Mouse (Mus musculus): ENCODE results near the gene Ren1.
"Not testable (repeated sequence)": the region's sequence is repeated elsewhere in the genome, so short reads cannot be mapped to it uniquely, and the experiment has no call there.

Gene Ren1

DNA sequence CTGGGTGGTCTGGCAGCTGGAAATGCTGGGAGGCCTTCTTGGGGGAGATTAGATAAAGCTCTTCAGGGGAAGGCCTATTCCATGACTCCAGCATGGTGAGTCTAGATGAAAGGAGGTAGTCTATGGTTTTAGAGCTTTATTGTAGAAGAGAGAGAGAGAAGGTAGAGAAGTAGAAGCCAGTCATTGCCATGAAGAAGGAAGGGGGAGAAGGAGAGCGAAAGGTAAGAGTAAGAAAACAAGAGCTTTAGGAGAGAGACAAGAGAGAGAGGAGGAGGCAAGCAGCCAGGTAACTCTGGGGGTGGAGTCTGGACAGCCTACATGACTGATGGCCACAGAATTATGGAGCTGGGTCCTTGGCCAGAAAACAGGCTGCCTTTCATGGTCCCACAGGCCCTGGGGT lies at the start of gene Ren1:
Ren1 (plus strand) TSS at position 301 of the 400 bp plus-strand sequence.
- in situ Hi-C loops (cut with MboI, MseI) = no loop called here

DNA sequence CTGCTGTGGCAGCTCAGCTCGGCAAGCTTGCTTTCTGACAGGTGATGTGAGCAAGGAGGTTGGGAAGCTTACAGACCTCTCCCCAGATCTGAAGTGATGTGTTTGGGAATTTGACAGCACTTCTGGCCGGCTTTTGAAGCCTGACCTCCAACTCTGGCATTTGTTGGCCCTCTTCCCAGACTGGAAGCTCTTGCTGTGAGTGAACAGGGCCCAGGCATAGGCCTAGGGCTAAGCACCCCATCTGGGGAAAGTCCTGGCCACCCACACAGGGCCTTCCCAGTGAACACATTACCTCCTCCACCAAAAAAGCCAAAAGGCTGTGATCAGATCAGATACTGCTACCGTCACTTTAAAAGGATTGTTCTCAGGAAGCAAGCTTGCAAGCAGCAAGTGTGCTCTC lies 47.8 kb upstream of the Ren1 start:
- in situ Hi-C loops (cut with MboI, MseI) = no loop called here

DNA sequence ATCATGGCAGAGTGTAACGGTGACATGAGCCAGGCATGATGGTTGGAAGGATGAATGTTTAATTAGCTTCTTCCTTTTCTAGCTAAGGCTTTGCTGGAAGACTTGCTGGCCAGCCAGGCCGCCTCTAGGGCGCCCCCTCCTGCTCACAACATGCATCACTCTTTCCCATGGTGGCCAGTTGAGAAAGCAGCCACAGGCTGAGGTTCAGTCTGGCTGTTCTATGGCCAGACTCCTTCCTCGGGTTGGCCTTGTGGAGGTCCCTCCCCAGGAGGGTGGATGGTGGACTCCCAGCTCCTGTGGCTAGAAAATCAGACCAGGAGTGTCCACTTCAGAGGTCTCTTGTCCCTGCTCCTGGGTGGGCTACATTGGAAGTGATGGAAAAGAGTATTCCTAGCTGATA lies 43.5 kb upstream of the Ren1 start:
- in situ Hi-C loops (cut with MboI, MseI) = no loop called here

DNA sequence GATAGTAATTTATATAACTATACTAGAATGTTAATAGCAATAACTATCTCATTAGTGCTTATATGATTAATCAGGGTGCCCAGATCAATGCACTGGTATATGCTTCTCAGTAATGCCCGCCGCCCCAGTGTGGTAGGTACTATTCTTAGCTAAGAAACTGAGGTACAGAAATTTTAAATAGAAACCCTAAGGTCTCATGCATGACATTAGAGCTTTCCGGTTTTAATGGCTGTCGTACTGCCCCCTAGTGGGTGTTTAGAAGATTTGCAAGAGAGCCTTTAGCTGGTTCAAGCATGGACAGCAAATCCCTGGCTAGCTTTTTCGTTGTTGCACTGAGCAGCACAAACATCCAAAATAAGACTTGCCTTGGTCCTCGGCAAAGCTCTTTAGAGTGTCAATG lies 43.0 kb upstream of the Ren1 start:
- in situ Hi-C loops (cut with MboI, MseI) = no loop called here

DNA sequence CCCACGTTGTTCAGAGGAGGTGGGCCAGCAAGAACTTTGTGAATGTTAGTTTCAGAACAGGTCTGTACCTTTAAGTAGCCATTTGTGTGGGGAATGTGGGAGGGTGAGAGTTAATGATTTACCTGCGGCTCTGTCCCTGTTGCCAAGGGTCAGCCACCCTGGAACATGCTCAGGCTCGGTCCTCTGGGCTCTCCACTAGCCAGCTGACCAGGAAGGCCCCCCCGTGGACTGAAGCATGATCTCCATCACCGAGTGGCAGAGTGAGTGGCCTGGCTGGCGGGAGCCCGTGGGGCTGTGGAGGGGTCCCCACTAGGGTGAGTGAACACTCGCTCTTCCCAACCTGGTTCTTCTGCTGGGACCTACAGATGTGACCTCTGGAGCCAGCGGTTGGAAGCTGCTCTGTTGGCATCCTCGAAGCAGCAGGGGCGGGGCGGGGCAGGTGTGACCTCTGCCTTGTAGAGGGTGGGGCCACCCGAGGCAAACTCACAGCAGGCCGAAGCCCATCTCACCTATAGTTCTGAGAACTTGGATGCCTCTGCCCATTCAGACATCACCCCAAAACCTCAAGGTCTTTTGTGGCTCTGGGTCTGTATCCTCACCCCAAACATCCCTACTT lies 40.5 kb upstream of the Ren1 start, which contains the start of gene Golt1a:
Golt1a (plus strand) TSS at position 149 of the 616 bp plus-strand sequence.
- in situ Hi-C loops (cut with MboI, MseI) = no loop called here

DNA sequence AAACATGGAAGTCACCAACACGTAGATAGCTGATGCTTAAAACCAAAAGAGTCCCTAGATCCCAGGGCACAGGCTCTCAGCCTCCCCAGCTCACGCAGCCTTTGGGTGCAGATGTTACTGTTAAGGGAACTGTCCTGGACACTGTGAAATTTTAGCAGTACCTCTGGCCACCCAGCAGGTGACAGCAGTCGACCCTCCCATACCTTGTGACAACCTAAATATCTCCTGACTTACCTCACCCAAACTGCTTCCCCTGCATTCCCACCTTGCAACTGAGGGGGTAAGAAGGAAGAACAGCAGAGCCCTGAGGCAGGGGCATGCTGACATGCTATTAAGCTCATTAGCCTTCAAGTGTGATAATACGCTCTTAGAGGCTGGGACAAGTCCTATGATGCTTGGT lies 39.1 kb upstream of the Ren1 start:
- in situ Hi-C loops (cut with MboI, MseI) = no loop called here

DNA sequence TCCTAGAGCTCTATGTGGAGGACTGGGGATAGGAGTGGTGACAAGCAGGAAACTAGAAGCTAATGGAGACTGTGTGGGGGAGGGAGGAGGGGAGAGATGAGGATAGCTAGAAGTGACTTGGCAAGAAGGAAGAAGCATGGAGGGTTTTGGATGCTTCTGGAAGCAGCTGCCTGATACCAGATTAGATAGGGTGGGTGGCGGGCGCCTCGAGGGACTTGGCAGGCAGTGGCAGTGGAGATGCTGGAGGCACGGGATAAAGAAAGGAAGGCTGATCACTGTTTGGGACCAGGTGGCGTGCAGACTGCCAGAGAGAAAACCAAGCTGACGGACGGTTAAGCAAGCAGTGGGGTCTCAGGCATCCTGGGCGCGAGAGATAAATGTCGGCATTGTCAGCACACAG lies 38.4 kb upstream of the Ren1 start:
- in situ Hi-C loops (cut with MboI, MseI) = no loop called here

DNA sequence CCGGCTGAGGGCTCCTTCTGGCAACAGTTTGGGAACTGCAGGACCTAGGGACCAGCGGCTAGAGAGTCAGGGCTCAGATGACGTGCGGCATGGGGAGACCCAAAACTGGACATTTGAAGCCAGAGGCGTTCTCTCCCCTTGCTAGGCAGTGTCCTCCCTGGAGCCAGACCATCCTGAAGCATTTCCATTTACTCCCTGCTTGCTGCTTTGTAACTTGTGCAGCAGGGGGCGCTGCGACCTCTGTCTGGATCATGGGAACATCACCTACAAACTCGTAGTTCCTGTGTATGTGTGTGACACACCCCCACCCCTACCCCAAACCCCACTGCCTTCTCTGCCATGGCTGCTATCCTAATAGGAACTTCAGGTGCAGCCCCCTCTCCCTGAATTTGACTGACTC lies 35.9 kb upstream of the Ren1 start:
- in situ Hi-C loops (cut with MboI, MseI) = no loop called here

DNA sequence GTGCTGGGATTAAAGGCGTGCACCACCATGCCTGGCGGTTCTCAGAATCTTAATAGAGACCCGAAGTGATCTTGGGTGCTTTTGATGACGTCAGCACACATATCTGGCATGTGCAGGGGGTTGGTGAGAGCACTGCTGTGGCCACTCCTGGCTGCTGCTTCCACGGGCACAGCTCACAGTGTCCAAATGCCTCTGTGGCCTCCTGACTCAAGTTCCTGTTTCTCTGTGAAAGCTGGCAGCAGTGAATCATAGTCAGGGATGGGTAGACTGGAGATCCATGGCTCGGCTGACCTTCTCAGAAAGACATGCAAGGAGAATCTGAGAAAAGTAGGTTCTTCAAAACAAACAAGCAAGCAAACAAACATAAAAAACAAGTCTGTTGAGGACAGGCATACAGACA lies 34.5 kb upstream of the Ren1 start:
- in situ Hi-C loops (cut with MboI, MseI) = loop anchor here (5.0 kb wide), 1 partner anchor 42 kb away; no protein-coding TSS in a partner anchor

DNA sequence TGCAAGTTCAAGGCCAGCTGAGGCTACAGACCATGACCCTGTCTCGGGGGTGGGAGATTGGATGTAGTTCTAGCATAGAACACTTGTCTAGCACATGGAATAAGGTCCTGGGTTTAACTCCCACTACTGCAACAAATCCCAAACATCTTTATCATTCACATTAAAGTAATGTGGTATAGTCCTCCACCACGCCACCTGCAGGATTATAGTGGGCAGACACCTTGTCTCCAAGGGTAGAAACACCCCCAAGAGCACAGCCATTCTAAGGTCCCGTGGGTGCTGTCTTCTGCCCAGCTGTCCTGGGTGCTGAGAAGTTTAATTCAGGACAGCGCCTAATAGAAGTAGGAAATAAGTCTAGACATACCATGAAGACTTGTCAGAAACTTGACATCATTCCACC lies 33.7 kb upstream of the Ren1 start:
- in situ Hi-C loops (cut with MboI, MseI) = loop anchor here (5.0 kb wide), 1 partner anchor 41 kb away; no protein-coding TSS in a partner anchor

DNA sequence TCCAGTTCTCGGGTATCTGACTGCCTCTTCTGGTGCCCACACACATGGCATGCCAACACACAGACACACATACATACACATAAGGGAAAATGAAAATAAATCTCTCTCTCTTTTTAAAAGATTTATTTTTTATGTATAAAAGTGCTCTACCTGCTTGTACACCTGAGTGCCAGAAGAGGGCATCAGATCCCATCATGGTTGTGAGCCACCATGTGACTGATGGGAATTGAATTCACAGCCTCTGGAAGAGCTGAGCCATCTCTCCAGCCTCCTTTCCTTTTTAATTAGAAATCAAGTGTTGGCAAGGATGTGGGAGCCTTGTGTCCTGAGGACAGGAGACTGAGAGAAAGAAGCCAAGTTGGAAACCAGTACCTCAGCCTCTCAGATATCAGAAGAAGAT lies 33.2 kb upstream of the Ren1 start:
- in situ Hi-C loops (cut with MboI, MseI) = loop anchor here (5.0 kb wide), 1 partner anchor 40 kb away; no protein-coding TSS in a partner anchor

DNA sequence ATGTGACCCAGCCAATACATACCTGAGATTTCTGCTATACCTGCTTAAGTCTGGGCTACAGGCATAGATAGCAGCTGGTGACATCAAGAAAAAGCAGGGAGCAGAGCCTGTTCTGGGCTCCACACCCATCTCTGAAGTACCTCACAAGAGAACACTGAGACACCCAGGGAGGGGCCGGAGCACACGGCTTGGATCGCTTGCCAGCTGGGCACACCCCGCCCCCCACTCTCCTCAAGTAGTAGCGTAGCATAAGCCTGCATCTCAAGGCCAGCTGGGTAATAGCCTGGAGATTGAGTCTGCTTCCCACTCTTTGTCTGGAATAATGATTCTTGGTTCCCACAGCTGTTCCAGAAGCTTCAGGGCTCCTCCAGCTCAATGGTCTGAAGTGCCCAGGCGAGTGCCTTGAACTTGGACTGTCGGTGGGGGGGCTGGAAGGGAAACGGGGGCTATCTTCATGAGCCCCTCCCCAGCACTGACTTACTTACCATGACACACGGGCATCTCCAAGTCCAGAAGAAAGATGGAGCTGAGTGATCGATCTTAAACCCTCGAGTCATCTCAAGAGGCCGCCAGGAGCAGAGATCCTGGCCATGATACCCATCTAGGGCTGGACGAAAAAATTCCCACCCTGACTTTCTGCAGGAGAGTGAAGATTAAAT lies 28.9 kb upstream of the Ren1 start, which contains the start of gene Kiss1:
Kiss1 (plus strand) TSS at position 609 of the 659 bp plus-strand sequence.
- in situ Hi-C loops (cut with MboI, MseI) = no loop called here

DNA sequence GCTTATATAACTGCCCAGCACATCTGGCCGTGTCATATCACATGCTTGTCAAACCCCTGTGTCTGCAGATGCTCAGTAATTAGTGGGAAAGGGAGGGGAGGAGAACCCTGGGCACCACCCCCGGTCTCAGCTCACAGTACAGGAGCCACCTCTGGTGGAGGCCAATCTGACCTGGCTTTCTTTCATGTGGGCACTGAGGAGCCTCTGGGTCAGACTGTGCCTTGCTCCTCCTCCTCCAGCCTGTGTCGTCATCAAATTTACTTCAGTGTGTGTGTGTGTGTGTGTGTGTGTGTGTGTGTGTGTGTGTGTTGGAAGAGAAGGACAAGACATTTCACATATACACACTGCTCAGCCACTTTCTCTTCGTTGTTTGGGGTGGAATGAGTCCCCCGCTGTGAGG lies 27.0 kb upstream of the Ren1 start:
- in situ Hi-C loops (cut with MboI, MseI) = no loop called here

DNA sequence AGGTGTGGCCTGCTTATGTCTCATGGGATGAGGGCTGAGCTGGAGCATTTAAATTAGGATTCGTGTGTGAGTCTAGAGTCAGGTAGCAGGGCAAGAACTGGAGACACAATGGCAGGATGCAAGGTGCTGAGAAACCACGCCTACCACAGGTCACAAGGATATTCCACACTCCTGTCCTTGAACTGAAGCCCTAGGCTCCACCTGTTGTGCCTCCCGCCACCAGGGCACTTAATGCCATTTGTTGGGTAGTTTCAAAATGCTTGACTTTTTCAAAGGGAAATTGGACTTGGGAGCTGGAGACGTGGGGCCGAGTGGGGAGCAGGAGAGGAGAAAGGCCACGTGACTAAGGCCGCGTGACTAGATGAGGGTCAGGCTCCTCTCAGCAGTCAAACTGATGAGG lies 24.4 kb upstream of the Ren1 start:
- in situ Hi-C loops (cut with MboI, MseI) = no loop called here

DNA sequence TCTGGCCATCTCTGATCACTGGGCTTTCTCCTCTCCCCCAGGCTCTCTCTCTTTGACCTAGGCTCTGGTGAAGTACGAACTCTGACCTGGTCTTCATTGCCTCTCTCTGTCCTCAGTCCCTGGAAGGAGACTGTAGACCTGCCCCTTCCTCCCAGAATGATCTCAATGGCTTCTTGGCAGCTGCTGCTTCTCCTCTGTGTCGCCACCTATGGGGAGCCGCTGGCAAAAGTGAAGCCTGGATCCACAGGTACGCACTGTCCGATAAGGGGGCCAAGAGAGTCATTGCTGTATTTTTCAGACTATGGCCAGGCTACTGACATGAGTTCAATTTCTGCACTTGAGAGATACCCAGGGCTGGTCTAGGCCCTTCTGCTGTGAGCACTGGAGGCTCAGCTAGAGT lies 23.2 kb upstream of the Ren1 start:
- in situ Hi-C loops (cut with MboI, MseI) = no loop called here

DNA sequence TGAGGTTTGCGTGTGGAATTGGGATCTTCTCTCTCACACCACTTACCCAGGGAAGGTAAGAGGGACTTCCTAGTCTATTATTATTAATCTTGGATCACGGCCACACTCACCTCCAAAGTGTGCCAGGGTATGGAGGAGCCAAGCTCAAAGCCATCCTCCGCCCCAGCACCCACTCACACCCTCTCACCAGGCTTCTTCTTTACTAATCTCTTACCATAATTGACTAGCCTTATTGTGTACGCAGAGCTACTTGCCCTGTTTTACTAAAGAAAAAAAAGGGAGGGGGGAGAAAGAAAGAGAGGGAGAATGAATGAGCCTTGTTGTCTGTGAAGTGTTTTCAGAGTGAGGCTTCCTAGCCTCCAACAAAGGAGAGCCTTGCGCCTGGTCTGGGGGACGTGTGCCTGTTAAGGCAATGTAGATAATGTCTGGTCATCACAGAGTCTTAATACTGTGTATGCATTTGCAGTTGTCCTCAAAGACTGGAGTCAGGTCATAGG lies 22.0 kb upstream of the Ren1 start:
- in situ Hi-C loops (cut with MboI, MseI) = no loop called here

DNA sequence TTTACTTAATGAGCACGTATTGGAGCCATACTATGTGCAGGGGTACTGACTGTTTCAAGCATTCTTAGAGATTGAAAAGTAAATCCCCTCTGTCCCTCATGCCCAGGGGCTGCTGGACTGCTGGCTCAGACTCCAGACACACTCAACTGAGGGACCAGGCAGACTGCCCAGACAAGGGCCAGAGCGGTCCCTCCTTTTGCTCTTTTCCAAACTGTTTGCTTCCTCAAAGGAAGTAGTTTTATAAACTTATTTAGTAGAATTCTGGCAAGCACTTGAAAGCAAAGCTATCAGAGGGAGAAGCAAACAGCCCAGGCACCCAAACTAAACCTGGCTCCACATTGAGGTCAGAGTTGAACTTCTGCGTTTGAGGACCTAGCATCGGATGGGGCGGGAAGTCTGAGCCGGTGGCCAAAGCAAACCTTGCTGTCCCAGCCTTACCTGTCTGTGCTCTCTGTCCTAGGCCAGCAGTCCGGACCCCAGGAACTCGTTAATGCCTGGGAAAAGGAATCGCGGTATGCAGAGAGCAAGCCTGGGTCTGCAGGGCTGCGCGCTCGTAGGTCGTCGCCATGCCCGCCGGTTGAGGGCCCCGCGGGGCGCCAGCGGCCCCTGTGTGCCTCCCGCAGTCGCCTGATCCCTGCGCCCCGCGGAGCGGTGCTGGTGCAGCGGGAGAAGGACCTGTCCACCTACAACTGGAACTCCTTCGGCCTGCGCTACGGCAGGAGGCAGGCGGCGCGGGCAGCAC lies 21.2 kb upstream of the Ren1 start:
- in situ Hi-C loops (cut with MboI, MseI) = no loop called here

DNA sequence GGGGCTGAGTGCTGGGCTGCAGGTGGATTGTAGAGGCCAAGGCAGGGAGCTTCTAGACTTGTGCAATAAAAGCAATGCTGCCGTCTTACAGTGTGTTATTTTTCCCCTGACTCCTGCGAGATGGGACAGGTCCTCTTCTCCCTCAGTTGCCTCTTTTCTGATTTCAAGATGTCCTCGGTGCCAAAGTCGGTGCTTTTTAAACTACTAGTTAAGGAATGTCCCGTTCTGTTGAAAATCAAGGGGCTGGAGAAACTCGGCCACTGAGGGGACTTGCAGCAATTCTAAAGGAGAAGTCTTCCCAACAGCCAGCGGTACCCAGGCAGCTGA lies 20.7 kb upstream of the Ren1 start:
- in situ Hi-C loops (cut with MboI, MseI) = no loop called here

DNA sequence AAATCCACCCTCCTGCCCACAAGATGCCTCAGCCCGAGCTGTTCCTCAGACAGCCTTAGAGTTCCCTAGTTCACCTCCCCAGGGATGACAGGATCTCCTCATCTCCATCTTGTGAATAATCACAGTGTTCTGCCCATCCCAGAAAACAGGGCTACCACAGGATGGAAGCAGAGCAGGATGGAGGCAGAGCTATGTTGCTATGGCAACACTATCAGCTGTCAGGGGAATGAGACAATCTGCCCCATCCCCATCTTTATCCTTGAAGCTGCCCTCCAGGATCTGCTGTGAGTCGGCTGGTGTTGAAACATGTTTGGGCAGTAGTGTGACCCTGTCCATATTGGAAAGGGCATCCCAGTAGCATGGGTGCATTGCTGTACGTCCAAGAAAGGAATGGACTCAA lies 19.2 kb upstream of the Ren1 start:
- in situ Hi-C loops (cut with MboI, MseI) = no loop called here

DNA sequence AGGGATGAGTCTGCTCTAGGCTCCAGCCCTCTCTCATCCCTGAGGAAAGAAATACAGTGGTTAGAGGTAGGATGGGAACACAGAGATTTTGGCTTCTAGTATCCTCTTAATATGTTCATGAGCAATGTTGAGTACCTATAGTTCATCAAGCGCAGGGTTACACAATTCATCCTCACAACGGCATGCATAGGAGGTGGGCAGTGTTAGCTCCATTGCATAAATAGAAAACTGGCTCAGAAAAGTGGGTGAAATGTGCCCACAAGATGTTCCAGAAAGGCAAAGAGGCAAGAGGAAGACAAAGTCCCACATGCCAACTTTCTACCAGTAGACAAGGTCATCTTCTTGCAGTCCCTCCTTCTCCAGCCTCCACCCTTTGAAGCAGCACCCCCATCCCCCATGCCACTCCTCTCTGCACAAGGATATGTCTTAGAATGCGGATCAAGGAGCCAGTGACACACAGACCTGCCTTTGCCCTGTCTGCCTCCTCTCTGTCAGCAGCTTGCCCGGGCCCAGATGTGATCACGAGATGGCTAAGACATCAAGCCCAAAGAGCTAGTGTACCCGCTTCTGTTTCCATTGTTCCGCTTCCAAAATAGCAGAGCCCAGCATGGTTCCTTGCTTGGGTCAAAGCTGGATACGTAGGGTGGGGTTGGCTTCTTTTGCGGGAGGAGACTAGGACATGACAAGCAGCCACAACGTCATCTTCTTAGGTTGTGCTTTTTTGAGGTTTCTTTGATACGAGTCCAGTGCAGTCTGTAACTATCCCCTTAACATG lies 17.5 kb upstream of the Ren1 start:
- in situ Hi-C loops (cut with MboI, MseI) = no loop called here

DNA sequence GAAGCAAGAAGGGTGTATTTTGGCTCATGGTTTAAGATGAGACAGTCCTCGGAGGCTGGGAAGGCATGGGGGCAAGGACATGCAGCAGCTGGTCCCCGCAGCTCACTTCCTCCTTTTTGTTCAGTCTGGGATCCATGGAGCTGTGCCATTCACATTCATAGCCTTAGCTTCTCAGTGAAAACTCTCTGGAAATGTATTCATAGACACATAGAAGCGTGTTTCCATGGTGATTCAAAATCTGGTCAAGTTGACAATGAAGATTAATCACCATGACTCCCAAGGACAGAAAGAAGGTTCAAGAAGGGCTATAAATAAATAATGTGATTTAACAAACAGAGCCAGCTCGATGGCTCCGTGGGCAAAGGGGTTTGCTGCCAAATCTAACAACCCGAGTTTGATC lies 16.4 kb upstream of the Ren1 start:
- in situ Hi-C loops (cut with MboI, MseI) = no loop called here

DNA sequence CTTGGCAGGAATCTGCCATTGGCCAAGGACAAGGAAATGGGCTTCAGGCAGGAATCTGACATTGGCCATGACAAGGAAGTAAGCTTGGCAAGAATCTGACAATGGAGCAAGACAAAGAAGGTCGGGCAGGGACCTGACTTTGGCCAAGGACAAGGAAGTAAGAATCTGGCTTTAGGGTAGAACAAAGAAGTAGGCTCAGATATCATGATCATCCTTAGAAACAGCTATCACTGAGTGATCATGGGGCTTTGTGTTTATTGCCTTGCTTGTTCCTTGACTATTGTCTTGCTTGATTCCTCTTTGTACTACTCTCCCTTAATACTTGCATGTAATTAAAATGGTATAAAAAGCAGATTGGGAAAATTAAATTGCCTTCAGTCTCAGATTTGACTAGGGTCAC lies 9.9 kb upstream of the Ren1 start:
- in situ Hi-C loops (cut with MboI, MseI) = not testable (repeated sequence)
